8 mouse cellular contexts compared by ENCODE assay signal in genomic region chr17:29398434-29399026, GRCm38 (mm10). TPM values are rescaled to one million over a fixed set of nuclear protein-coding genes. Genes with fewer than 3 reads are reported as not detected.
DNase-seq lines count a peak whose midpoint lies in the region; ATAC-seq and TF ChIP-seq lines count a peak whose summit lies in the region.

No protein-coding gene starts in this region.

- H3K9me3 ChIP-seq in heart, embryonic 14.5 days (ENCODE audit: control insufficient read depth, low read length), result no peaks in the 10 kb centered on the region
- H3K9me3 ChIP-seq in hindbrain, embryonic 16.5 days (ENCODE audit: control insufficient read depth, low read length), result no peaks in the 10 kb centered on the region
- no peaks in the 10 kb centered on the region for H3K9me3 ChIP-seq in midbrain, embryonic 13.5 days

- H3K36me3 ChIP-seq in heart, embryonic 14.5 days (ENCODE audit: control insufficient read depth, insufficient read depth, low read length), result no peaks in the 10 kb centered on the region
- H3K36me3 ChIP-seq in hindbrain, embryonic 16.5 days (ENCODE audit: control insufficient read depth, insufficient read depth, low read length), result no peaks in the 10 kb centered on the region
- H3K36me3 ChIP-seq in midbrain, embryonic 13.5 days, result no peaks in the 10 kb centered on the region

- intact Hi-C loops in heart, postnatal 25 days (cut with DNase I), result no loop called here

- peak overlapping the region; percentile 73 for H3K4me2 ChIP-seq in heart, embryonic 14.5 days (ENCODE audit: low read length)
- peak overlapping the region; percentile 61 for H3K4me2 ChIP-seq in hindbrain, embryonic 16.5 days (ENCODE audit: low read length)
- peak overlapping the region; percentile 54 for H3K4me2 ChIP-seq in midbrain, embryonic 13.5 days (replicated peaks)

- WGBS in heart, embryonic 14.5 days, result 24% methylated on average over 17 of the region's 17 CpGs
- 13% methylated on average over 17 of the region's 17 CpGs for WGBS in hindbrain, embryonic 16.5 days
- 12% methylated on average over 17 of the region's 17 CpGs for WGBS in midbrain, embryonic 13.5 days

- H3K27me3 ChIP-seq in heart, embryonic 14.5 days (ENCODE audit: control insufficient read depth, insufficient read depth, low read length), result no peaks in the 10 kb centered on the region
- H3K27me3 ChIP-seq in hindbrain, embryonic 16.5 days (replicated peaks; ENCODE audit: control insufficient read depth, insufficient read depth, low read length), result no peaks in the 10 kb centered on the region; the same call in 1 of the 2 replicates
- peaks cover 25% of the 10 kb centered on the region for H3K27me3 ChIP-seq in midbrain, embryonic 13.5 days

- TF ChIP-seq CTCF in bone marrow macrophage, adult 2 months (IDR thresholded peaks at IDR 0.05; ENCODE audit: low read depth, low read length), result no peak

- DNase-seq in heart, postnatal 25 days (ENCODE audit: low spot score), result no peak
- DNase-seq in frontal cortex, postnatal 14 days (ENCODE audit: low spot score in 2 of 2), result no peak
- no peak for DNase-seq in adrenal gland, adult 2 months

- TF ChIP-seq POLR2A in bone marrow macrophage, adult 2 months (IDR thresholded peaks at IDR 0.05; ENCODE audit: borderline replicate concordance, low read depth, low read length), result no peak

- H3K9ac ChIP-seq in heart, embryonic 14.5 days (ENCODE audit: low read length), result peak overlapping the region; percentile 66
- H3K9ac ChIP-seq in hindbrain, embryonic 16.5 days (ENCODE audit: low read depth, low read length), result peak overlapping the region; percentile 55; the same call in 1 of the 2 replicates
- 0 out of 2 replicates have a peak overlapping the region, but pooled peaks have one; percentile 36 for H3K9ac ChIP-seq in midbrain, embryonic 13.5 days (replicated peaks)

- no peak for ATAC-seq in heart, embryonic 14.5 days (ENCODE audit: insufficient number of reproducible peaks, insufficient read depth, low FRiP score, low read depth)
- no peak for ATAC-seq in hindbrain, embryonic 16.5 days
- ATAC-seq in midbrain, embryonic 13.5 days, result no peak
- no peak for ATAC-seq in inflammation-experienced regulatory T-cells, adult 6 months

- peak overlapping the region in 1 of 2 experiments; percentile 35; a peak in 2 of 4 replicates for H3K4me3 ChIP-seq in heart, embryonic 14.5 days (ENCODE audit: control insufficient read depth in 1 of 2, insufficient read depth in 1 of 2, low read depth in 1 of 2, low read length in 2 of 2)
- no peak overlapping the region for H3K4me3 ChIP-seq in bone marrow macrophage, adult 2 months (ENCODE audit: insufficient read depth, low read length)
- peak overlapping the region; percentile 22 for H3K4me3 ChIP-seq in hindbrain, embryonic 16.5 days (ENCODE audit: low read length)
- peak overlapping the region; percentile 29 for H3K4me3 ChIP-seq in midbrain, embryonic 13.5 days (replicated peaks)

- peaks cover 21 to 43% of the 10 kb centered on the region in 2 experiments for H3K4me1 ChIP-seq in heart, embryonic 14.5 days (ENCODE audit: control insufficient read depth in 2 of 2, insufficient read depth in 2 of 2, low read length in 2 of 2)
- peaks cover 53% of the 10 kb centered on the region for H3K4me1 ChIP-seq in bone marrow macrophage, adult 2 months (ENCODE audit: control insufficient read depth, insufficient read depth, low read length)
- H3K4me1 ChIP-seq in hindbrain, embryonic 16.5 days (ENCODE audit: control insufficient read depth, insufficient read depth, low read depth, low read length), result peaks cover 12% of the 10 kb centered on the region
- H3K4me1 ChIP-seq in midbrain, embryonic 13.5 days (replicated peaks), result peaks cover 24% of the 10 kb centered on the region

- H3K27ac ChIP-seq in heart, embryonic 14.5 days (replicated peaks in 1 of 2; ENCODE audit: control insufficient read depth in 1 of 2, insufficient read depth in 1 of 2, low read depth in 2 of 2, low read length in 2 of 2), result peak overlapping the region in 1 of 2 experiments; percentile 75; a peak in 1 of 4 replicates
- peak overlapping the region; percentile 5; the same call in 1 of the 2 replicates for H3K27ac ChIP-seq in bone marrow macrophage, adult 2 months (ENCODE audit: insufficient read depth, low read depth, low read length)
- no peak overlapping the region for H3K27ac ChIP-seq in hindbrain, embryonic 16.5 days (ENCODE audit: low read depth, low read length)
- no peak overlapping the region for H3K27ac ChIP-seq in midbrain, embryonic 13.5 days

RNA-seq across cellular contexts. Expression of gene Fgd2, which starts 37.8 kb away (rescaled TPM):
- polyA plus RNA-seq in heart, embryonic 14.5 days (2014; fragmentation: Nextera tagmentation; extraction: Ambion mirVana), result 2.4 and 2.8 TPM in 2 replicates
- 1 to 10 TPM; 1.8 to 2.7 TPM for total RNA-seq in heart, postnatal 25 days (2021)
- polyA plus RNA-seq in bone marrow macrophage, adult 2 months (2012; ENCODE audit: insufficient read depth, insufficient read length, missing spikeins), result 136 and 152 TPM in 2 replicates
- 6.5 and 9.1 TPM in 2 replicates for polyA plus RNA-seq in hindbrain, embryonic 16.5 days (2015; fragmentation: Nextera tagmentation; extraction: Ambion mirVana)
- 3.2 and 3.3 TPM in 2 replicates for polyA plus RNA-seq in midbrain, embryonic 13.5 days (2015; fragmentation: Nextera tagmentation; extraction: Ambion mirVana)
- total RNA-seq in adrenal gland, adult 2 months (2021), result 1 to 10 TPM; 2.6 to 3.4 TPM
- polyA plus RNA-seq in adrenal gland, adult 2 months (2012; rRNA removed), result 10.0 and 17.2 TPM in 2 replicates
- polyA plus RNA-seq in inflammation-experienced regulatory T-cells, adult 6 months (2017; shearing (Covaris generic)), result 1 to 10 TPM in 2 of 3 experiments, not detected in 1; 1.5 to 3.3 TPM

RNA-seq across cellular contexts. Expression of gene Mtch1, which starts 50.8 kb away (rescaled TPM):
- 342 and 368 TPM in 2 replicates for polyA plus RNA-seq in heart, embryonic 14.5 days (2014; fragmentation: Nextera tagmentation; extraction: Ambion mirVana)
- total RNA-seq in heart, postnatal 25 days (2021), result 100 to 1,000 TPM; 220 TPM
- polyA plus RNA-seq in bone marrow macrophage, adult 2 months (2012; ENCODE audit: insufficient read depth, insufficient read length, missing spikeins), result 129 and 138 TPM in 2 replicates
- polyA plus RNA-seq in hindbrain, embryonic 16.5 days (2015; fragmentation: Nextera tagmentation; extraction: Ambion mirVana), result 328 and 463 TPM in 2 replicates
- 398 and 461 TPM in 2 replicates for polyA plus RNA-seq in midbrain, embryonic 13.5 days (2015; fragmentation: Nextera tagmentation; extraction: Ambion mirVana)
- 100 to 1,000 TPM; 220 to 280 TPM for total RNA-seq in adrenal gland, adult 2 months (2021)
- 331 and 392 TPM in 2 replicates for polyA plus RNA-seq in adrenal gland, adult 2 months (2012; rRNA removed)
- polyA plus RNA-seq in inflammation-experienced regulatory T-cells, adult 6 months (2017; shearing (Covaris generic)), result 10 to 100 TPM; 13.4 to 15.9 (median 13.4) TPM
